Mouse (Mus musculus) monocyte, adult 59 days (primary cell): ENCODE results near the gene Gm17509. TPM values are rescaled to one million over a fixed set of nuclear protein-coding genes. Genes with fewer than 3 reads are reported as not detected.

Source experiments
- total RNA-seq, 2 experiments: library from RNA; stranded (reverse); gene quantifications; one replicate each; pipeline ENCODE4 v1.2.4; 2023

Gene Gm17509
- under 1 TPM; 0.34 to 0.36 TPM for total RNA-seq

DNA sequence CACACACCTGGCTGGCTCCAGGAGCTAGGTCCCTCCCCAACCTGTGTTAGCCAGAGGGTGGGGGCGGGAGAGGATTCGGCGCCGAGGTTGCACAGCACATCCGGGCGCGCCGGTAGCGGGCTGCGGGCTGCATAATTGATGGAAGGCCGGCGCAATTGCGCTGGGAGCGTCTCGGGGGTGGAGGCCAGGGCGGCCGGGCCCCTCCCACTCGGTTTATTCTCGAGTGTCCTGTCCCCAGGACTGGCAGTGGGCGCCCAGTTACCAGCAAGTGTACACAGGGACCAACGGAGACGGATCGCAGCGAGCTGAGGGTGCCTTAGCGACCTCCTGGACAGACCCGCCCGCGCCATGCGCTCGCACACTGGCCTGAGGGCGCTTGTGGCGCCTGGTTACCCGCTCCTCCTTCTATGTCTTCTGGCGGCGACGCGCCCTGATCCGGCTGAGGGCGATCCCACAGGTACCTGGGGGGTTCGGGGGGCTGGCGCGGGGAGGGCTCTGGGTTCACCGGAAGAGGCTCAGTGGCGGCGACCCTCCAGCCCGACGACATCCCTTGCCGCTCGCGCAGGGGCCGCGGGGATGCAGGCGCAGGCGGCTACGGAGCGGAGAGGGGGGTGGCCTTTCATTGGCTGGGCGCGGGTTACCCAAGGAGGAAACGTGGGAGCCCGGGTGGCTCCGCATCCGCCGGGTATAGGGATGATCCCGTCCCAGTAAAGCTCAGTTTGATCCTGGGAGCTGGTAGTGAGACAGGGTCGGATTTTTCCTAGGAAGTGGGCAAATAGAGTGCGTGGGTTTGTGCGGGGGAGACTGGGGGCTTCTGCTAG lies at the start of gene Gm17509:
Gene Gm17509 (minus strand): TSS at position 575 of the 821 bp plus-strand sequence.

DNA sequence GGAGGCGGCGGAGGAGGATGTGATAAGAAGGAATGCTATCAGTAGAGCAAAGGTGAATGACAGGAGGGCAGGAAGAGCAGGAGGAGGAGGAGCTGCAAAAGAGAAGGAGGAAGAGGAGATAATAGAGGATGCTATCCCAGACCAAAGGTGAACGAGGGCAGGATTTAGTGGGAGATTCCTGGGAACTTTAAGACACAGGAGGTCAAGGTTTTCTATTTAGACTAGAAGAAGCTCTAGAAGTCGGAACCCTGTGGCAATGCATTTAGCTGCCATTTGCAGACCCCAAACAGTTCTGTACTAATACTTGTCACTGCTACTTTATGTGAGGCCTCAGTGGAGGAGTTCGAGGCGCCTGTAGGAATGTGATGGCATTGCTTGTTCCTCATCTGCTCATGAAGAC lies 12.6 kb downstream of the Gm17509 start, which contains the start of gene Emb:
Gene Emb (plus strand): TSS at position 301 of the 400 bp plus-strand sequence.

Other genes with a start within 250 kb of the Gm17509 start
- gene Parp8, start 195.5 kb downstream of the Gm17509 start, total RNA-seq = 100 to 1,000 TPM; 111 to 112 TPM
- 100 to 1,000 TPM; 191 to 237 TPM for gene Emb, start 12.5 kb downstream of the Gm17509 start, total RNA-seq